Mouse (Mus musculus): ENCODE results near the gene Dnase2a. TPM values are rescaled to one million over a fixed set of nuclear protein-coding genes. Genes with fewer than 3 reads are reported as not detected.

Gene Dnase2a
- polyA plus RNA-seq, 1 experiment from 2014 or later: 8.9 TPM

DNA sequence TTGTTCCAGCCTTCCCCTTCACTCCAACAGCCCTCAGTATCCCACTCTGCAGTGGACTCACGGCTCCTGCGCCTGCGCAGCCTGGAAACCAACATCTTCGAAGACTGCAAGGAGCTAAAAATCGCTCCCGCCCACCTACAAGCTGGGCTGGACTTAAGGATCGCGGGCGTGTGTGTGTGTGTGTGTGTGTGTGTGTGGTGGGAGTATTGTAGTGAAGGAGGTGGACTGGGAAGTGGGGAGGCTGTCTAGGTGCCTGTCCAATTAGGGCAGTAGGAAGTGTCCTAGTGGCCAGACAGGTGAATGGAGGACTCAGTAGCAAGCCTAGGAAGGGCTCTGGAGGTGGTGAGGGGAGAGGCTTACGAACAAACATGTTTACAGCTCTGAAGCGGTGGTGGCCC is 36.9 kb downstream of the Dnase2a start:
- Histone ChIP-seq H3K4me1 (replicated peaks; ENCODE audit: control insufficient read depth, insufficient read depth, low read length) (no peaks in the 10 kb centered on the region), H3K9me3 (ENCODE audit: control insufficient read depth) (no peaks in the 10 kb centered on the region), H3K27ac (ENCODE audit: low read depth, low read length) (no peak overlapping the region), H3K4me2 (replicated peaks; ENCODE audit: low read depth) (peak overlapping the region; percentile 67), H3K36me3 (ENCODE audit: control insufficient read depth, insufficient read depth) (no peaks in the 10 kb centered on the region), H3K27me3 (replicated peaks; ENCODE audit: control insufficient read depth, insufficient read depth, low read length) (peaks cover 46% of the 10 kb centered on the region), H3K4me3 (ENCODE audit: low read depth, low read length) (peak overlapping the region; percentile 32; the same call in 1 of the 2 replicates), H3K9ac (ENCODE audit: low read depth, low read length) (no peak overlapping the region)
- 5% methylated on average over 11 of the region's 11 CpGs for WGBS
- no peak for TF ChIP-seq CTCF (IDR thresholded peaks at IDR 0.05; ENCODE audit: low read depth)
- ATAC-seq: peak; percentile 46; the same call in 1 of the 2 replicates

DNA sequence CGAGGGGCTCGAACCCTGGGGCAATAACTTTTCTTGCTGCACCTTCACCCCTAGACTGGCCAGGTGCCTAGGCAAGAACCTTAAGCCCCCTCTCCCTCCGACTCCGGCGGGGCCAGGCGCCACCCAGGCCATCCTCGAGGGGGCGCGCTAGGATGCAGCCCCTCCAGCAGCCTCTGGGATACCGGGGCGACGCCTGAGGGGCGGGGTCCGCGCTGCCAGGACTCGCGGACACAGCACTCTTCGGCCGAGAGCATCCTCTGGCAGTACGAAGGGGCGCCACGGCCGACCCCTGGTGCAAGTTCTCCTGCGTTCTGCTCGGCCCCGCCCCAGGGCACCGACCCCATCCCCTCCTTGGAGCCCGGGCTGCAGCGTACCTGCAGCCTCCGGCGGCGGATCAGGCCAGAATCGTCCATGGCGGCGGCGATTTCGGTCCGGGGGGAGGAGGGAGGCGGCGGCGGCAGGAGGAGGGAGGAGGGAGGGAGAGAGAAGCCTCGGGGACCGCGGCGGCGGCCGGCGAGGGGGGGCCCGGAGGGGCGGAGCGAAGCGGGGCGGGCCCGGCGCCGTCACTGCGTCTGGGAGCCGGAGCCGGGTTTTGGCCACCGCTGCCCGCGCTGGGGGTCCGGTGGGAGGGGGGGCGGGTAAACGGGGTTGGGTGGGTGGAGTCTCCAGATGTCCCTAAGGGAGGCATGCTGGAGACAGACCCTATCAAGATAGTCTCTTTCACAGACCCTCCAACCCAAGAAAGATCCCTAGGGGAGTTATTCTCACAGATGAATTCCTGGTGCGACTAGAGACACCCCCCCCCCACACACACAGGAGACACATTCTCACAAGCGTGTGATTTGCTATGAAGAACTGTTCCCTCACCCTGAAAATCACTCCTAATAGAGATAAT is 37.5 kb downstream of the Dnase2a start:
- Histone ChIP-seq H3K27me3 (replicated peaks; ENCODE audit: control insufficient read depth, insufficient read depth, low read length) (peaks cover 51% of the 10 kb centered on the region), H3K9ac (ENCODE audit: low read depth, low read length) (no peak overlapping the region), H3K4me1 (replicated peaks; ENCODE audit: control insufficient read depth, insufficient read depth, low read length) (no peaks in the 10 kb centered on the region), H3K4me2 (replicated peaks; ENCODE audit: low read depth) (peak overlapping the region; percentile 67), H3K4me3 (ENCODE audit: low read depth, low read length) (peak overlapping the region; percentile 32), H3K9me3 (ENCODE audit: control insufficient read depth) (no peaks in the 10 kb centered on the region), H3K36me3 (ENCODE audit: control insufficient read depth, insufficient read depth) (no peaks in the 10 kb centered on the region), H3K27ac (ENCODE audit: low read depth, low read length) (no peak overlapping the region)
- peak; percentile 28; the same call in 1 of the 2 replicates for ATAC-seq
- TF ChIP-seq CTCF (IDR thresholded peaks at IDR 0.05; ENCODE audit: low read depth): peak; percentile 43
- WGBS: under 1% methylated on average over 51 of the region's 67 CpGs

DNA sequence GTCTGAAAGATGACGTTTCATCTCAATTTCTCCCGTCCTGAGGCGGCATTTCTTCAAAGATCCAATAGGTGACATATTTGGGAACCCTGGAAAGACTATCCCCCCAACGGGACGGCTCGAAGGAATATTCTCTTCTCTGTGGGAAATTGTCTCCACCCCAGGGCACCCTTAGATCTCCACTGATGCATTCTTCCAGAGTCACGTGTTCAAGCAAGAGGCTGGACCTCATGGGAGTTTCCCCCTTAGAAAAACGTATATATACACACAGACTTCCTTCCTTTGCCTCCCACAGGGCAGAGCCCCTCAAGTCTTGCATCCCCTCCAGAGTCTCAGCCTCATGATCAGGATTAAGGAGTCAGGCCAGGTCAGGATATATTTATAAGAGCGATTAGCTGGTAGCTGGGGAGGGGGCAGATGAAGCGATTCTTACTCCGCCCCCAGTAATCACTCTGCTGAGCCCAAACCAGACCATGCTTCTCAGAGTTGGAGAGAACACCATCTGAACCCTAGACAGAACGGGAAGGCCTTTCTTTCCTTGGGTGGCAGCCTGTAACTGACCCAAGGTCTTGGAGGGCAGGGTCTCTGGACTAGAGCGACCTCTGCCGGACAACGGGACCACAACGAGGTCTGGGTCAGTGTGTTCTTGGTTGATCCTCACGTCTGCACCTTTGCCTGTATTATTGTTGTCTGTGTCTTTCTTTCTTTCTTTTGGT is 38.3 kb downstream of the Dnase2a start, which contains the start of gene Rtbdn:
Gene Rtbdn, plus strand, starts transcription at position 464 of the 713 bp plus-strand sequence.
- no peak for ATAC-seq
- no peak within 1 kb of the TSS for H3K9ac ChIP-seq (ENCODE audit: low read depth, low read length)
- H3K9me3 ChIP-seq (ENCODE audit: control insufficient read depth): no peaks in the 10 kb centered on the region
- no peaks in the 10 kb centered on the region for H3K36me3 ChIP-seq (ENCODE audit: control insufficient read depth, insufficient read depth)
- H3K27me3 ChIP-seq (replicated peaks; ENCODE audit: control insufficient read depth, insufficient read depth, low read length): peaks cover 51% of the 10 kb centered on the region
- H3K4me2 ChIP-seq (replicated peaks; ENCODE audit: low read depth): peak within 1 kb of the TSS; percentile 67
- TF ChIP-seq CTCF (IDR thresholded peaks at IDR 0.05; ENCODE audit: low read depth): peak; percentile 52
- WGBS: 12% methylated on average over 17 of the region's 17 CpGs
- H3K4me1 ChIP-seq (replicated peaks; ENCODE audit: control insufficient read depth, insufficient read depth, low read length): no peaks in the 10 kb centered on the region
- peak within 1 kb of the TSS; percentile 32 for H3K4me3 ChIP-seq (ENCODE audit: low read depth, low read length)
- no peak within 1 kb of the TSS for H3K27ac ChIP-seq (ENCODE audit: low read depth, low read length)

DNA sequence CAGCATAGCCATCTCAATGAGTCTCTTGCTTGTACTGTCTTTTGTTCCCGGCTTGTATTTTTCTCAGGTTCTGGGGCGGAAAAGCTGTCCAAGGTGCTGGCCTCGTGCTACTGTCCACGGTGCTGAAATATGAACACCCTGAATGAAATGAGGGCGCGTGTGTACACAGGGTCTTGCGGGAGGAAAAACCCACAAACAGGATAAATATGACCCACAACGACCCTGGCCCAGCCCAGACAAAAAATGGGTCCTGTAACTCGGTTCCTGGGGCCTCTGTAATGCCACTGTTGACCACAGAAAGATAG is 38.8 kb downstream of the Dnase2a start:
- 12% methylated on average over 9 of the region's 9 CpGs for whole genome bisulfite sequencing
- Histone ChIP-seq H3K27me3 (replicated peaks; ENCODE audit: control insufficient read depth, insufficient read depth, low read length) (peaks cover 50% of the 10 kb centered on the region), H3K4me1 (replicated peaks; ENCODE audit: control insufficient read depth, insufficient read depth, low read length) (no peaks in the 10 kb centered on the region), H3K9me3 (ENCODE audit: control insufficient read depth) (no peaks in the 10 kb centered on the region), H3K4me2 (replicated peaks; ENCODE audit: low read depth) (no peak overlapping the region), H3K4me3 (ENCODE audit: low read depth, low read length) (no peak overlapping the region), H3K9ac (ENCODE audit: low read depth, low read length) (no peak overlapping the region), H3K27ac (ENCODE audit: low read depth, low read length) (no peak overlapping the region), H3K36me3 (ENCODE audit: control insufficient read depth, insufficient read depth) (no peaks in the 10 kb centered on the region)
- ATAC-seq: no peak
- no peak; the same call in 1 of the 2 replicates for TF ChIP-seq CTCF (IDR thresholded peaks at IDR 0.05; ENCODE audit: low read depth)

DNA sequence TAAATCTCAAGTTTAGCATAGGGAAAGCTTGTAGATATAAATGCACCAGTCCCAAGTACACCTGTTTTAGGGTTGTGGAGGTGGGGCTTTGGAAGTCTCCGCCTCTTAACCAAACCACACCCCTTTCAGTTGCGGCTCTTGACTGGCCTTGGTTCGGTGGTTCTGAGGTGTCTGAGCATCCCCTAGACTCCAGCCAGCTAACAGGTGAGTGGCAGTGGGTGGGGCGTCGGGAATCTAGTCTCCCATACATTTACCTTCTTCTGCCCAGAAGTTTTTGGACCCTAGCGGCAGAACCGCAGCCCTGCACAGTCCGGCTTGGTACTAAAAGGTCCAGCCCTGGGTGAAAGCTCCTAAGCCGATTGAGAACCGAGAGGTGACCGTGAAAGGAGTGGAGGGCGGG is 41.4 kb downstream of the Dnase2a start:
- Histone ChIP-seq H3K9ac (ENCODE audit: low read depth, low read length) (no peak overlapping the region), H3K4me3 (ENCODE audit: low read depth, low read length) (no peak overlapping the region), H3K9me3 (ENCODE audit: control insufficient read depth) (no peaks in the 10 kb centered on the region), H3K27ac (ENCODE audit: low read depth, low read length) (no peak overlapping the region), H3K36me3 (ENCODE audit: control insufficient read depth, insufficient read depth) (no peaks in the 10 kb centered on the region), H3K27me3 (replicated peaks; ENCODE audit: control insufficient read depth, insufficient read depth, low read length) (peaks cover 41% of the 10 kb centered on the region), H3K4me2 (replicated peaks; ENCODE audit: low read depth) (no peak overlapping the region), H3K4me1 (replicated peaks; ENCODE audit: control insufficient read depth, insufficient read depth, low read length) (0 out of 2 replicates have a peak, but pooled peaks cover 4% of the 10 kb centered on the region)
- no peak for ATAC-seq
- no peak for TF ChIP-seq CTCF (IDR thresholded peaks at IDR 0.05; ENCODE audit: low read depth)
- 24% methylated on average over 12 of the region's 12 CpGs for WGBS

DNA sequence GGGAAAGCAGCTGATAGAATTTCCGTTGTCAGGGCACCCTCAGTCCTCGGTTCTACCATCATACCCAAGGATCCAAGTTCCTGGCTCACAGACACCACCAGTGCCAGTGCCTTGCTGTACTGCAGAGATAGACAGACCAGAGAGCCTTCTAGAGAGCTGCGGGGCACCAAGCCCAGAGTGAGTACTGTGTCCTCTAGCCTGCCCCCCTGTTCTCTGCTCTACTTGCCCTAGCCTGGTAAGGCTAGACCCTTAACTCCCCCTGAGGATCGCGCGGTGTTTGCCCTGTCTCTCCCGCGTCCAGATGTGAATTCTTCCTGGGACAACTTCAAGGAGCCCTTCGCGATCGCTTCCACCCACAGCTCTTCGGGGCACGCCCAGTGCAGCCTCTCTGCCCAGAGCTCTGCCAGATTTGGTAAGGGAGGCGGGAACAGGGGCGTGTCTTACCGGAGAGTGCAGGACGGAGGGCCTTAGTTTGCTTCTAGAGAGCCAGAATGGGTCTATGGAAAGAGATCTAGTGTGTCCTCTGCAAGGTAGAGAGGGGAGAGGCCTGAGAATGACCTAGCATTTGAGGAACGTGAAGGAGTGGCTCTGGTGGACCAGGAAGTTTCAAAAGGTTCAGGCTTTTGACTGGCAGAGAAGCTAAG is 44.4 kb downstream of the Dnase2a start:
- no peak overlapping the region for H3K4me3 ChIP-seq (ENCODE audit: low read depth, low read length)
- 8% methylated on average over 18 of the region's 18 CpGs for WGBS
- peak overlapping the region; percentile 53 for H3K4me2 ChIP-seq (replicated peaks; ENCODE audit: low read depth)
- H3K9ac ChIP-seq (ENCODE audit: low read depth, low read length): no peak overlapping the region
- peaks cover 3% of the 10 kb centered on the region; the same call in 1 of the 2 replicates for H3K36me3 ChIP-seq (ENCODE audit: control insufficient read depth, insufficient read depth)
- 0 out of 2 replicates have a peak, but pooled peaks cover 4% of the 10 kb centered on the region for H3K4me1 ChIP-seq (replicated peaks; ENCODE audit: control insufficient read depth, insufficient read depth, low read length)
- peaks cover 13% of the 10 kb centered on the region; the same call in 1 of the 2 replicates for H3K27me3 ChIP-seq (replicated peaks; ENCODE audit: control insufficient read depth, insufficient read depth, low read length)
- no peak for TF ChIP-seq CTCF (IDR thresholded peaks at IDR 0.05; ENCODE audit: low read depth)
- no peak overlapping the region for H3K27ac ChIP-seq (ENCODE audit: low read depth, low read length)
- peak; percentile 32; the same call in 1 of the 2 replicates for ATAC-seq
- no peaks in the 10 kb centered on the region for H3K9me3 ChIP-seq (ENCODE audit: control insufficient read depth)
